Comparison of ENCODE assay signal across 7 mouse cellular contexts in the genomic region with DNA sequence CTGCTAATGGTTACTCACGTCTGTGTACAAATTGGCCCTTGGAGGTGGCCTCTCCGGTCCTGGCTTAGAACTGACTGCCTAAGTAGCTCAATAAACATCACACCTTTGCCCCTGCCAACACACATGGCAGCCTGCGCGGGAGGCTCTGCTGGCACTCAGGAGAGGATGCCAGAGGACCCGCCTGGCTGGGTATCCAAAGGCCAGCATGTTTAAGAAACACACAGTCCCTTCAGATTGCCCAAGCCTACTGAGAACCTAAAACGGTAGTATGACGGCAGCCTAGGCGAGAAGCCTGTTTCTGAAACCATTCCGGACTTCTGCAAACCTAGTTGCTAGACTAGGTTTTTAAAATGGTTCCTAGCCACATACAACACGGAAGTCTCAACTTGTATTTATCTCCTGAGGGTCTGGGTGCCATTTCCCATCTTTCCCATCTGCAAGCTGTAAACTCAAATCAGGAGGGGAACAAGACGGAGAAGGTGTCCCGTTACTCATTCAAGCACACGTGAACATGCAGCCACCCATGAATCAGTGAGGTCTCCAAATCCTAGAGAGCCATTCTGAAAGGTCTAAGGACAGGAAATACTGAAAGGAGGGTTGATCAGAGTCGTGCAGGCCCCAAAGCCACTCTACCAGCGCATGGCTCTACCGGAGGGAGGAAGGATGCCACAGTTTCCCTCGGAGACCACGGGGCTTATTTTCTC. TPM values are rescaled to one million over a fixed set of nuclear protein-coding genes. Genes with fewer than 3 reads are reported as not detected.
A peak's percentile ranks its signal among the peaks of the same experiment; 100 is the strongest.
DNase-seq lines count a peak whose midpoint lies in the region; ATAC-seq and TF ChIP-seq lines count a peak whose summit lies in the region.

No protein-coding gene starts in this region.

- H3K4me2 ChIP-seq in lung, postnatal 0 days (replicated peaks; ENCODE audit: low read depth, low read length), result no peak overlapping the region

- no peak for TF ChIP-seq CTCF in spleen, adult 2 months (IDR thresholded peaks at IDR 0.05; ENCODE audit: extremely low read depth, insufficient read depth, insufficient read length, insufficient replicate concordance)
- no peak for TF ChIP-seq CTCF in lung, postnatal 0 days (IDR thresholded peaks at IDR 0.05)

- TF ChIP-seq POLR2A in spleen, adult 2 months (IDR thresholded peaks at IDR 0.05; ENCODE audit: low read depth, low read length), result peak; percentile 5; the same call in 1 of the 2 replicates

- peaks cover 33% of the 10 kb centered on the region; the same call in 1 of the 2 replicates for H3K4me1 ChIP-seq in spleen, adult 2 months (ENCODE audit: control insufficient read depth, insufficient read depth, insufficient read length)
- no peaks in the 10 kb centered on the region for H3K4me1 ChIP-seq in lung, postnatal 0 days (ENCODE audit: insufficient read depth, low read depth, low read length)

- peak; percentile 33 to 38 for DNase-seq in spleen, adult 2 months (ENCODE audit: low read depth in 1 of 2, low spot score in 2 of 2)
- no peak for DNase-seq in spleen, adult 12 weeks (ENCODE audit: low spot score)
- DNase-seq in cerebellum, adult 8-10 months, result peak; percentile 34
- DNase-seq in lung, postnatal 0 days (ENCODE audit: low spot score), result peak; percentile 39
- peak; percentile 66 for DNase-seq in thymus, postnatal 4 days
- DNase-seq in Muller cell, postnatal 12 days (ENCODE audit: inconsistent ontology term), result no peak
- DNase-seq in left cerebral cortex, adult 11 months (ENCODE audit: low spot score), result no peak

- H3K27me3 ChIP-seq in spleen, adult 2 months (ENCODE audit: control insufficient read depth, insufficient read depth, low read length), result no peaks in the 10 kb centered on the region
- H3K27me3 ChIP-seq in lung, postnatal 0 days (replicated peaks; ENCODE audit: insufficient read depth, low read length), result no peaks in the 10 kb centered on the region

- TF ChIP-seq EP300 in lung, postnatal 0 days (IDR thresholded peaks at IDR 0.05), result no peak

- peak overlapping the region; percentile 96 for H3K27ac ChIP-seq in spleen, adult 2 months (ENCODE audit: insufficient read depth, low read length)
- 0 out of 2 replicates have a peak overlapping the region, but pooled peaks have one; percentile 20 for H3K27ac ChIP-seq in lung, postnatal 0 days (ENCODE audit: low read length)

- no peak overlapping the region for H3K9ac ChIP-seq in lung, postnatal 0 days (replicated peaks; ENCODE audit: low read depth)

- H3K36me3 ChIP-seq in spleen, adult 2 months (ENCODE audit: control insufficient read depth, insufficient read depth, low read length), result peaks cover 4% of the 10 kb centered on the region; the same call in 1 of the 2 replicates
- no peaks in the 10 kb centered on the region for H3K36me3 ChIP-seq in lung, postnatal 0 days (ENCODE audit: insufficient read depth, low read length)

- peak overlapping the region; percentile 83 for H3K4me3 ChIP-seq in spleen, adult 2 months (ENCODE audit: extremely low read depth, insufficient read depth, insufficient read length)
- peak overlapping the region; percentile 10; the same call in 1 of the 2 replicates for H3K4me3 ChIP-seq in lung, postnatal 0 days (ENCODE audit: low read depth, low read length)

- no peaks in the 10 kb centered on the region for H3K9me3 ChIP-seq in lung, postnatal 0 days (ENCODE audit: low read length)

- ATAC-seq in lung, postnatal 0 days, result no peak

- WGBS in spleen, adult 2 months, result 8% methylated on average over 18 of the region's 18 CpGs
- 65% methylated on average over 18 of the region's 18 CpGs for WGBS in lung, postnatal 0 days

RNA-seq across cellular contexts. Expression of a gene that starts 45.8 kb away (rescaled TPM):
- 37.3 and 40.4 TPM in 2 replicates for polyA plus RNA-seq in spleen, adult 2 months (2012; rRNA removed)
- polyA plus RNA-seq in lung, postnatal 0 days (2015; fragmentation: Nextera tagmentation; extraction: Ambion mirVana), result 7.5 and 8.3 TPM in 2 replicates

RNA-seq across cellular contexts. Expression of a gene that starts 46.3 kb away (rescaled TPM):
- polyA plus RNA-seq in spleen, adult 2 months (2012; rRNA removed), result 17.4 and 19.6 TPM in 2 replicates
- 36.3 and 42.5 TPM in 2 replicates for polyA plus RNA-seq in lung, postnatal 0 days (2015; fragmentation: Nextera tagmentation; extraction: Ambion mirVana)

Comparison
In these comparisons a context has a peak if more than half of its experiments do, and no peak if none do; other contexts are left out.
1. DNase-seq: peak in spleen, adult 2 months (2 of 2), cerebellum, adult 8-10 months (single experiment), lung, postnatal 0 days (single experiment) and thymus, postnatal 4 days (single experiment); none in spleen, adult 12 weeks (single experiment), Muller cell, postnatal 12 days (single experiment) and left cerebral cortex, adult 11 months (single experiment).